Mouse (Mus musculus): ENCODE measurements around the gene Copb2. TPM values are rescaled to one million over a fixed set of nuclear protein-coding genes. Genes with fewer than 3 reads are reported as not detected.

Gene Copb2
- total and polyA plus RNA-seq, 2 experiments from 2014 or later = 67.5 to 93.9 TPM

- no peak overlapping the region for H3K4me2 ChIP-seq (ENCODE audit: low read depth, low read length, poor library complexity, severe bottlenecking)
- no peak overlapping the region for H3K27ac ChIP-seq (ENCODE audit: low read depth, low read length)
- DNase-seq (ENCODE audit: low spot score) (no peak), ATAC-seq (ENCODE audit: low FRiP score) (no peak)
- no peaks in the 10 kb centered on the region for H3K27me3 ChIP-seq (ENCODE audit: insufficient read depth, low read length)
- WGBS = 85% methylated on average over 3 of the region's 3 CpGs
- H3K4me3 ChIP-seq (ENCODE audit: low read depth, low read length) = no peak overlapping the region
- H3K36me3 ChIP-seq (ENCODE audit: insufficient read depth, low read length) = no peaks in the 10 kb centered on the region
- no peaks in the 10 kb centered on the region for H3K9me3 ChIP-seq (ENCODE audit: low read length)
- no peaks in the 10 kb centered on the region for H3K4me1 ChIP-seq (ENCODE audit: insufficient read depth, low read length)
- TF ChIP-seq CTCF (IDR thresholded peaks at IDR 0.05) = no peak
- H3K9ac ChIP-seq (replicated peaks; ENCODE audit: low read length, poor library complexity, severe bottlenecking) = no peak overlapping the region
Measured at GRCm38 (mm10) chr9:98544042-98544441, 19.5 kb upstream of the Copb2 start.

DNA sequence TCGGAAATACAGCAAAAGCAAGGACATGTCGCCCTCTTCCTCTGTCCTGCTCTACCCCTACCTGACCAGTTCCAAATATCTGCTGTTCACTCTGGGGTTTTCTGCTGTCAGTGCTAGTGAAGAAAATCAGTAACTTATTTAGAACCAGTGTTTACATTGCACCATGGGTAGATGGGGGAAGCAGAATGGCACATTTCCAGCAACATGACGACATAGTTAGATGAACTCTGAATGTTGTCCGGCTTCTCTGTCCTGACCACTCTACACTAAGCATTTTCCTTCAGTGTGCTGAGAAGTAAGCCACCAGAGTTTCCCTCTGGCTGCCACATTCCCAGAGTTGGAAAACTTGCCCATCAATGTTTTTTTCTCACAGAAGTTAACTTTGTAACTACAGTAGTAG, 20.3 kb downstream of the Copb2 start:
- Histone ChIP-seq H3K9ac (replicated peaks; ENCODE audit: low read length, poor library complexity, severe bottlenecking) (no peak overlapping the region), H3K9me3 (ENCODE audit: low read length) (no peaks in the 10 kb centered on the region), H3K4me1 (ENCODE audit: insufficient read depth, low read length) (no peaks in the 10 kb centered on the region), H3K36me3 (ENCODE audit: insufficient read depth, low read length) (peaks cover 60% of the 10 kb centered on the region), H3K4me2 (ENCODE audit: low read depth, low read length, poor library complexity, severe bottlenecking) (no peak overlapping the region), H3K4me3 (ENCODE audit: low read depth, low read length) (no peak overlapping the region), H3K27me3 (ENCODE audit: insufficient read depth, low read length) (no peaks in the 10 kb centered on the region), H3K27ac (ENCODE audit: low read depth, low read length) (no peak overlapping the region)
- WGBS = 97% methylated on average over 4 of the region's 4 CpGs
- ATAC-seq (ENCODE audit: low FRiP score) (no peak), DNase-seq (ENCODE audit: low spot score) (no peak)
- TF ChIP-seq CTCF (IDR thresholded peaks at IDR 0.05) = no peak

DNA sequence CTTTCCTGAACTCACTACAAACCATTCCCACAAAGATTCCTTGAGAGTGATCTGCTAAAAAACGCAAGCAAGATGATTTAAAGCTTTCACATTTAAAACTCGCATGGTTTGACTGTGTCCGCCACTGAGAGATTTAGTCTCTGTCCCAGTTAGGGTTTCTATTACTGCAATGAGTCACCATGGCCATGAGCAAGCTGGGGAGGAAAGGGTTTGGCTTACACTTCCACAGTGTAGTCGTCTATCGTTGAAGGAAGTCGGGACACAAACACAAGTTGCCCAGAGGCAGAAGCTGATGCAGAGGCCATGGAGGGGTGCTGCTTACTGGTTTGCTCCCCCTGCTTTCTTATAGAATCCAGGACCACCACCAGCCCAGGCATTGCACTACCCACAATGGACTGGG, 36.6 kb downstream of the Copb2 start:
- no peak for TF ChIP-seq CTCF (IDR thresholded peaks at IDR 0.05)
- Histone ChIP-seq H3K36me3 (ENCODE audit: insufficient read depth, low read length) (peaks cover 20% of the 10 kb centered on the region), H3K9me3 (ENCODE audit: low read length) (no peaks in the 10 kb centered on the region), H3K27ac (ENCODE audit: low read depth, low read length) (no peak overlapping the region), H3K4me1 (ENCODE audit: insufficient read depth, low read length) (0 out of 2 replicates have a peak, but pooled peaks cover 7% of the 10 kb centered on the region), H3K4me2 (ENCODE audit: low read depth, low read length, poor library complexity, severe bottlenecking) (peak overlapping the region; percentile 97; the same call in 1 of the 2 replicates), H3K27me3 (ENCODE audit: insufficient read depth, low read length) (no peaks in the 10 kb centered on the region), H3K9ac (replicated peaks; ENCODE audit: low read length, poor library complexity, severe bottlenecking) (no peak overlapping the region), H3K4me3 (ENCODE audit: low read depth, low read length) (no peak overlapping the region)
- ATAC-seq (ENCODE audit: low FRiP score) = no peak
- DNase-seq (ENCODE audit: low spot score) = no peak
- 90% methylated on average over 6 of the region's 6 CpGs for WGBS

GRCm38 (mm10) chr9:98601156-98601836, 37.8 kb downstream of the Copb2 start, which contains the start of gene Mrps22:
TSS of gene Mrps22 (minus strand) at chr9:98601660.
- ATAC-seq (ENCODE audit: low FRiP score) = peak; percentile 85
- H3K9me3 ChIP-seq (ENCODE audit: low read length) = no peaks in the 10 kb centered on the region
- H3K27me3 ChIP-seq (ENCODE audit: insufficient read depth, low read length) = no peaks in the 10 kb centered on the region
- TF ChIP-seq CTCF (IDR thresholded peaks at IDR 0.05) = no peak
- H3K4me3 ChIP-seq (ENCODE audit: low read depth, low read length) = peak within 1 kb of the TSS; percentile 95
- 0 out of 2 replicates have a peak, but pooled peaks cover 7% of the 10 kb centered on the region for H3K4me1 ChIP-seq (ENCODE audit: insufficient read depth, low read length)
- peaks cover 16% of the 10 kb centered on the region for H3K36me3 ChIP-seq (ENCODE audit: insufficient read depth, low read length)
- H3K9ac ChIP-seq (replicated peaks; ENCODE audit: low read length, poor library complexity, severe bottlenecking) = peak within 1 kb of the TSS; percentile 69
- peak within 1 kb of the TSS; percentile 97 for H3K4me2 ChIP-seq (ENCODE audit: low read depth, low read length, poor library complexity, severe bottlenecking)
- WGBS = under 1% methylated on average over 44 of the region's 44 CpGs
- DNase-seq (ENCODE audit: low spot score) = peak; percentile 91
- peak within 1 kb of the TSS; percentile 64; the same call in 1 of the 2 replicates for H3K27ac ChIP-seq (ENCODE audit: low read depth, low read length)

DNA sequence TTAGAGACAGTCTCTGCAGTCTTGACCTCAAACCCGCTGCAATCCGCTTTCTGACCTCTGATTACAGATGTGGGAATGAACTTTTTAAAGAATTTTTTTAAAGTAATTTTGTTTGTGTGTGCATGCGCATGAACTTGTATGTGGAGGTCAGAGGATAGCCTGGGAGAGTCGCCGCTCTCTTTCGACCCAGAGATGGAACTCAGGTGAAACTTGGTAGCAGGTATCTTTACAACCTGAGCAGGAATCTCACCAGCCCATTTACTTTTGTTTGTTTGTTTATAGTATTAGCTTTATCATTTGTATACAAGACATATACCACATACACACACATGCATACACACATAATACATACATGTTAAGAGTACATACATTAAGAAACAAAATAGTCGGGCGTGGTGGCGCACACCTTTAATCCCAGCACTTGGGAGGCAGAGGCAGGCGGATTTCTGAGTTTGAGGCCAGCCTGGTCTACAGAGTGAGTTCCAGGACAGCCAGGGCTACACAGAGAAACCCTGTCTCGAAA, 38.4 kb downstream of the Copb2 start:
- Histone ChIP-seq H3K36me3 (ENCODE audit: insufficient read depth, low read length) (peaks cover 10% of the 10 kb centered on the region), H3K9me3 (ENCODE audit: low read length) (no peaks in the 10 kb centered on the region), H3K9ac (replicated peaks; ENCODE audit: low read length, poor library complexity, severe bottlenecking) (no peak overlapping the region; the same call in 1 of the 2 replicates), H3K4me2 (ENCODE audit: low read depth, low read length, poor library complexity, severe bottlenecking) (peak overlapping the region; percentile 97), H3K27ac (ENCODE audit: low read depth, low read length) (no peak overlapping the region), H3K27me3 (ENCODE audit: insufficient read depth, low read length) (no peaks in the 10 kb centered on the region), H3K4me3 (ENCODE audit: low read depth, low read length) (peak overlapping the region; percentile 95), H3K4me1 (ENCODE audit: insufficient read depth, low read length) (0 out of 2 replicates have a peak, but pooled peaks cover 7% of the 10 kb centered on the region)
- 53% methylated on average over 11 of the region's 11 CpGs for WGBS
- TF ChIP-seq CTCF (IDR thresholded peaks at IDR 0.05) = no peak
- DNase-seq (ENCODE audit: low spot score) (no peak), ATAC-seq (ENCODE audit: low FRiP score) (peak; percentile 53; the same call in 1 of the 2 replicates)

DNA sequence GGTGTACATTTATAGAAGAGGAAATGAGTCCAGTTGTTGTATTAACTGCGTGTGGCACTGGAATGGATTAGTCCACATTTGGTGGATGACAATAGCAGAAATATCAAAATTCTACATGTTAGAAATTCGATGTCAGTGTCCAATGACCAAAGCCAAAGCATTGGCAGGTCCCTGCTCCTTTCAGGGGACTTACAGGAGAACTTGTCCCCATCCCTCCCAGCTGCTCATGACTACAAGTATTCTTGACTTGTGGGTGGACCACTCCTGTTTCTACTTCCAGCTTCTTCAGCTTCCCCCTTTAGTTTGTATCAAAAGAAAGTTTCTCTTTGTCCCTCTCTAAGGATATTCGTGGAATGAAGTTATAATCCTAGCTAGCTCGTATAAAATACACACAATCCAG, 41.4 kb downstream of the Copb2 start:
- no peaks in the 10 kb centered on the region for H3K36me3 ChIP-seq (ENCODE audit: insufficient read depth, low read length)
- H3K9me3 ChIP-seq (ENCODE audit: low read length) = no peaks in the 10 kb centered on the region
- 0 out of 2 replicates have a peak, but pooled peaks cover 7% of the 10 kb centered on the region for H3K4me1 ChIP-seq (ENCODE audit: insufficient read depth, low read length)
- H3K27ac ChIP-seq (ENCODE audit: low read depth, low read length) = no peak overlapping the region
- H3K27me3 ChIP-seq (ENCODE audit: insufficient read depth, low read length) = no peaks in the 10 kb centered on the region
- no peak overlapping the region for H3K4me2 ChIP-seq (ENCODE audit: low read depth, low read length, poor library complexity, severe bottlenecking)
- DNase-seq (ENCODE audit: low spot score) (no peak), ATAC-seq (ENCODE audit: low FRiP score) (no peak)
- no peak for TF ChIP-seq CTCF (IDR thresholded peaks at IDR 0.05)
- no peak overlapping the region for H3K9ac ChIP-seq (replicated peaks; ENCODE audit: low read length, poor library complexity, severe bottlenecking)
- no peak overlapping the region for H3K4me3 ChIP-seq (ENCODE audit: low read depth, low read length)
- 73% methylated on average over 4 of the region's 4 CpGs for WGBS
